Mouse (Mus musculus): Measurements from ENCODE around the gene Uspl1. TPM values are rescaled to one million over a fixed set of nuclear protein-coding genes. Genes with fewer than 3 reads are reported as not detected.

Gene Uspl1
- polyA plus RNA-seq, 1 experiment from 2014 or later = 12.4 TPM

DNA sequence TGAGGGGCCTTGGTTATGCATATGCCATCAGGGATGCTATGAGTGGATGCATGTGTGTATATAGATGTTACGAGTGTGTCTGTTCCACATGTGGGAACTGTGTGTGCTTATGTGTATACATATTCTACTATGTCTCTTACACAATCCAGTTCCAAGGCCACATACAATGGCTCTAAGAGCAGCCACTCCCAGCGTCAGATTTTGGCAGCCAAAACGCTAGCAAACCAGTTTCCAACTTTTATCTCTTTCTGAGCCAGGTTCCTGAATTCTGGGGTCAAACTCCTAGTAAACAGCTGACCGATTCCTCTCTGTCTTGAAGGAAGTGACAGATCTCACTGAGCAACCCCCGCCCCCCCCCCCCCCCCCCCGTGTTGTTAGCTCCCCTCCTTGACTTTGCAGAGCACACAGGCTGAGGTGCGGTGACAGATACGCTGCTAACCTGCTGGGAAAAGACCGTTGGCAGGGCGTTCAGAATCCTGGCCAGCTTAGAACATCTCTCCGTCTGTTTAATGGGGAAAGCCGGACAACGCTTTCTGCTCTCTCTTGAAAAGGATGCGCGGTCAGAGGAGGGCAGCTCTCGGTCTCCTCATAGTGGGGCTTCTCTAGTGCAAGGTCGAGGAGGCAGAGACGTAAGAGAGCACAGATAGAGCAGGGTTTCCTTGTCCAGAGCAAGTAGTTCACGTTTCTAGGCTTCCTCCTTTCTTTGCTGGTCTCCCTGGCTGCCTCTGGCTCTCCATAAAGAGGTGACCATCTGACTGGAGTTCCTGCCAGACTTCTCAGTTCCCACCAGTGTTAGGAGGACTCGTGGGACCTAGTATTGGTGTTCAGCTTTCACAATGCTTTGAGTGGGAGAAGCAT lies 63.1 kb downstream of the Uspl1 start:
- peak overlapping the region; percentile 77 for H3K4me2 ChIP-seq (ENCODE audit: low read depth, low read length)
- 8% methylated on average over 19 of the region's 20 CpGs for WGBS (ENCODE audit: insufficient replicate concordance)
- H3K9ac ChIP-seq (replicated peaks) = peak overlapping the region; percentile 50
- TF ChIP-seq EP300 (IDR thresholded peaks at IDR 0.05; ENCODE audit: low read depth) (no peak), CTCF (IDR thresholded peaks at IDR 0.05; ENCODE audit: low read depth) (no peak)
- no peaks in the 10 kb centered on the region for H3K36me3 ChIP-seq (replicated peaks; ENCODE audit: insufficient read depth, low read length)
- H3K9me3 ChIP-seq (ENCODE audit: low read length) = 0 out of 2 replicates have a peak, but pooled peaks cover 3% of the 10 kb centered on the region
- H3K27me3 ChIP-seq (ENCODE audit: insufficient read depth, low read length) = no peaks in the 10 kb centered on the region
- peak overlapping the region; percentile 30; the same call in 1 of the 2 replicates for H3K4me3 ChIP-seq (ENCODE audit: low read depth, low read length)
- DNase-seq = peak; percentile 55
- peak; percentile 28; the same call in 1 of the 2 replicates for ATAC-seq
- H3K27ac ChIP-seq (ENCODE audit: low read depth) = peak overlapping the region; percentile 88
- H3K4me1 ChIP-seq (ENCODE audit: insufficient read depth) = peaks cover 31% of the 10 kb centered on the region

DNA sequence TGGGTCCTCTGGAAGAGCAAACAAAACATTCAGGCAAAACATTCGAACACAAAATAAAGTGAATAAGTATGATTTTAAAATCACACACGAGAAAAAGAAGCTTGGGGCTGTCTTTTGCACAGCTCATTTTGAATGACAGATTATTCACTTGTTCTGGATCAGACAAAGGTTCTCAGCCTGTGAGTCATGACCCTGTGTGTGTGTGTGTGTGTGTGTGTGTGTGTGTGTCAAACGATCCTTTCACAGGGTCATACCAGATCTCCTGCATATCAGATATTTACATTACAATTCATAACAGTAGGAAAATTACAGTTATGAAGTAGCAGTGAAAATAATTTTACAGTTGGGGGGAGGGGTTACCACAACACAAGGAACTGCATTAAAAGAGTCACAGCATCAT lies 68.2 kb downstream of the Uspl1 start:
- Histone ChIP-seq H3K27me3 (ENCODE audit: insufficient read depth, low read length) (no peaks in the 10 kb centered on the region), H3K9ac (replicated peaks) (no peak overlapping the region), H3K36me3 (replicated peaks; ENCODE audit: insufficient read depth, low read length) (no peaks in the 10 kb centered on the region), H3K4me3 (ENCODE audit: low read depth, low read length) (no peak overlapping the region), H3K4me2 (ENCODE audit: low read depth, low read length) (no peak overlapping the region), H3K9me3 (ENCODE audit: low read length) (no peaks in the 10 kb centered on the region), H3K27ac (ENCODE audit: low read depth) (no peak overlapping the region), H3K4me1 (ENCODE audit: insufficient read depth) (peaks cover 8% of the 10 kb centered on the region)
- no peak for TF ChIP-seq EP300 (IDR thresholded peaks at IDR 0.05; ENCODE audit: low read depth)
- TF ChIP-seq CTCF (IDR thresholded peaks at IDR 0.05; ENCODE audit: low read depth) = no peak
- ATAC-seq = no peak
- no peak for DNase-seq
- 74% methylated on average over 3 of the region's 3 CpGs for WGBS (ENCODE audit: insufficient replicate concordance)

DNA sequence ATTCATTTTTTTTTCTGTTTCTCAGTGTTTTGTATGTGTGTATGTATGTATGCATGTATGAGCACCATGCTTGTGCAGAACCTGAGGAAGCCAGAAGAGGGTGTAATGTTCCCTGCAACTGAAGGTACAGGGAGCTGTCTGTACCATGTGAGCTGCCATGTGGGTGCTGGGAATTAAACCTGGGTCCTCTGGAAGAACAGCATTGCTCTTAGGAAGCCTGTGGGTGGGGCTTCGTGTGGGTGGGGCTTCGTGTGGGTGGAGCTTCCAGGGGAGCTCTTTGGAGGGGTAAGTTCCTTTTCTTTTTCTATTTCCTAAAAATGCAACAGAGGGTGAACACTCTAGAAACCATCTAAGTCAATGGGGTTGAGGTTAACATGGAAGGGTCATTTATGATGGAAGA lies 69.3 kb downstream of the Uspl1 start:
- no peaks in the 10 kb centered on the region for H3K27me3 ChIP-seq (ENCODE audit: insufficient read depth, low read length)
- DNase-seq = no peak
- no peaks in the 10 kb centered on the region for H3K4me1 ChIP-seq (ENCODE audit: insufficient read depth)
- H3K4me2 ChIP-seq (ENCODE audit: low read depth, low read length) = no peak overlapping the region
- no peak for ATAC-seq
- H3K36me3 ChIP-seq (replicated peaks; ENCODE audit: insufficient read depth, low read length) = no peaks in the 10 kb centered on the region
- 65% methylated on average over 2 of the region's 2 CpGs for WGBS (ENCODE audit: insufficient replicate concordance)
- no peak overlapping the region for H3K4me3 ChIP-seq (ENCODE audit: low read depth, low read length)
- TF ChIP-seq CTCF (IDR thresholded peaks at IDR 0.05; ENCODE audit: low read depth) (no peak), EP300 (IDR thresholded peaks at IDR 0.05; ENCODE audit: low read depth) (no peak)
- H3K9ac ChIP-seq (replicated peaks) = no peak overlapping the region
- H3K9me3 ChIP-seq (ENCODE audit: low read length) = no peaks in the 10 kb centered on the region
- H3K27ac ChIP-seq (ENCODE audit: low read depth) = no peak overlapping the region

DNA sequence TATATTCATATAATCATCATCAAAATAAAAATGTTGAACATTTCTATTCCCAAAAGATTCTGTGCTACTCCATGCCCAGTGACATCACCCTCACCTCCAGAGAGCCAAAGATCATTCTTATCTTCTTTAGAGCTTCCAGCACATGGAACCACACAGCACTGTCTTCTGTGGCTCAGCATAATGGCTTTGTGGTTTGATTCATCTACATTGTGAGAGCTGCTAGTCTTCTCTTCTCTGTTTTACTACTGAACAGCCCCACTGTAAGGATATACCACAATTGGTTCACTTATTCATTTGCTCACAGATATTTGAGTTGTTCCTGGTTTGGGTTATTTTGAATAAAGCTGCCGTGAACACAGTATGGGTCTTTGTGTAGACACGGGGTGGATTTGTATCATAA lies 71.4 kb downstream of the Uspl1 start:
- Histone ChIP-seq H3K9ac (replicated peaks) (no peak overlapping the region), H3K9me3 (ENCODE audit: low read length) (no peaks in the 10 kb centered on the region), H3K36me3 (replicated peaks; ENCODE audit: insufficient read depth, low read length) (no peaks in the 10 kb centered on the region), H3K27ac (ENCODE audit: low read depth) (no peak overlapping the region), H3K4me3 (ENCODE audit: low read depth, low read length) (no peak overlapping the region), H3K27me3 (ENCODE audit: insufficient read depth, low read length) (no peaks in the 10 kb centered on the region), H3K4me2 (ENCODE audit: low read depth, low read length) (no peak overlapping the region), H3K4me1 (ENCODE audit: insufficient read depth) (no peaks in the 10 kb centered on the region)
- ATAC-seq (no peak), DNase-seq (no peak)
- TF ChIP-seq CTCF (IDR thresholded peaks at IDR 0.05; ENCODE audit: low read depth) = no peak
- no peak for TF ChIP-seq EP300 (IDR thresholded peaks at IDR 0.05; ENCODE audit: low read depth)
- WGBS (ENCODE audit: insufficient replicate concordance) = 75% methylated on average over 2 of the region's 2 CpGs

DNA sequence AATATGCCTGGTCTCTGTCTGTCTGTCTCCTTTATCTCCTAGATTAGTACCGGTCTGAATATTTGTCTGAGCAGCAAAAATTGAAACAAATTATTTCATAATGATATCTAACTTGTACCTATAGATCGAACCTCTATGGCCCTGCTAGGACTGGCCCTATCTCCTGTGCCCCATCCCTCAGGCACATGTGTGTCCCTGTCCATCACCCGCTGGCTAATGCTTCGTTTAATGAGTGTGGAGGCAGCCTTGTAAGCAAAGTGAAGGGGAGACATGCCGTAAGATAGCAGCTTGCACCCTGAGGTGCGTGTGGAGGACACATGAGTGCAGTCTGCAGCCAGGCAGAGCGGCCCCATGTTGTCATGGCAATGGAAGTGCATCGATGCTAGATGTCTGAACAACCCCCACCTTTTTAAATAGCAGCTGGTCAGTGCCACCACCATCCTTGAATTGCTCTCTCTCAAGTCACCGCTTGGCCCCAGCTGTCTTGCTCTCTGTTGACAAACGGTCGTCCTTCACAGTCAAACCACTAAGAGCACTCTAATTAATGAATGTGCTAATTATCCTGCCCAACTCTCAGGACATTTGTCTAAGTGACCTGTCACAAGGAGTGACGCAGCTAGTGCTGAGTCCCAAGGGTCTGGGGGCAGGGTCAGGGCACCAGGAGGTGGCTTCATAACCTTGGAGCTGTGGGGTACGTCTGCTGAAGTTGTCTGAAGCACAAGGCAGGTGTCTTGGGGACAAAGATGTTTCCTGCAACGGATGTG lies 73.5 kb downstream of the Uspl1 start:
- no peak for ATAC-seq
- Histone ChIP-seq H3K36me3 (replicated peaks; ENCODE audit: insufficient read depth, low read length) (no peaks in the 10 kb centered on the region), H3K4me1 (ENCODE audit: insufficient read depth) (no peaks in the 10 kb centered on the region), H3K4me3 (ENCODE audit: low read depth, low read length) (no peak overlapping the region), H3K9me3 (ENCODE audit: low read length) (0 out of 2 replicates have a peak, but pooled peaks cover 2% of the 10 kb centered on the region), H3K27me3 (ENCODE audit: insufficient read depth, low read length) (no peaks in the 10 kb centered on the region), H3K4me2 (ENCODE audit: low read depth, low read length) (no peak overlapping the region), H3K9ac (replicated peaks) (no peak overlapping the region), H3K27ac (ENCODE audit: low read depth) (no peak overlapping the region)
- no peak for DNase-seq
- WGBS (ENCODE audit: insufficient replicate concordance) = 67% methylated on average over 14 of the region's 14 CpGs
- TF ChIP-seq EP300 (IDR thresholded peaks at IDR 0.05; ENCODE audit: low read depth) (no peak), CTCF (IDR thresholded peaks at IDR 0.05; ENCODE audit: low read depth) (no peak)

DNA sequence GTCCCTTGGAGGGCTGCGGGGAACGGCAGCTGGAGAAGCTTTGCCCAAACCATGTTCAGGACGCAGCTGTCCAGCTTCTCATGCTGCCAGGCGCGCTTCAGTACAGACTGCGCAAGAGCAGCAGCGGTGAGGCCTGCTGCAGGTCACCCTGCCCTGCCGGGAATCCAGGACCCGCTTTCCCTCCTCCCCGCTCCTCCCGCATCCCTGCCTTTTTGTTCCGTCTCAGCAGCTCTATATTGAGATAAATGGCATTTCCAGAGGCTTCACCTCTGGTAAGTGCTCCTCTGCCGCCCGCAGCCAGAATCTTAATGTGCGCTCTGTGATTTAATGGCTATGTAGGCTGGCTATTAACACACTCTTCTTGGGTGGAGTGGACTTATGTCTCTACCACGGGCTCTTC lies 74.9 kb downstream of the Uspl1 start:
- no peaks in the 10 kb centered on the region for H3K4me1 ChIP-seq (ENCODE audit: insufficient read depth)
- WGBS (ENCODE audit: insufficient replicate concordance) = 83% methylated on average over 16 of the region's 16 CpGs
- no peak overlapping the region for H3K27ac ChIP-seq (ENCODE audit: low read depth)
- TF ChIP-seq CTCF (IDR thresholded peaks at IDR 0.05; ENCODE audit: low read depth) (no peak), EP300 (IDR thresholded peaks at IDR 0.05; ENCODE audit: low read depth) (no peak)
- 0 out of 2 replicates have a peak, but pooled peaks cover 2% of the 10 kb centered on the region for H3K9me3 ChIP-seq (ENCODE audit: low read length)
- no peaks in the 10 kb centered on the region for H3K36me3 ChIP-seq (replicated peaks; ENCODE audit: insufficient read depth, low read length)
- ATAC-seq (no peak), DNase-seq (no peak)
- no peak overlapping the region for H3K4me2 ChIP-seq (ENCODE audit: low read depth, low read length)
- H3K27me3 ChIP-seq (ENCODE audit: insufficient read depth, low read length) = no peaks in the 10 kb centered on the region
- no peak overlapping the region for H3K9ac ChIP-seq (replicated peaks)
- H3K4me3 ChIP-seq (ENCODE audit: low read depth, low read length) = no peak overlapping the region

All from liver, postnatal 0 days (tissue).